Mouse (Mus musculus) kidney, embryonic 15.5 days (tissue): ENCODE data around the gene Tubg1. TPM values are rescaled to one million over a fixed set of nuclear protein-coding genes. Genes with fewer than 3 reads are reported as not detected.
"Not testable (repeated sequence)": the region's sequence is repeated elsewhere in the genome, so short reads cannot be mapped to it uniquely, and the experiment has no call there.

Source experiments
- ATAC-seq: fragments of 200-750 bp; cut with Nextera tagmentation; replicated peaks from 2 replicates; pipeline ENCODE4 v1.8.0; 2017; ENCODE audit warnings: moderate TSS enrichment; ENCODE audit not compliant: low FRiP score
- H3K27ac ChIP-seq: fragments of 300-500 bp; sonication (generic); 2 replicates; pipeline ENCODE4 v1.5.1; 2015; ENCODE audit warnings: mild to moderate bottlenecking, inconsistent platforms
- H3K27me3 ChIP-seq: fragments of 300-500 bp; sonication (generic); 2 replicates; pipeline ENCODE4 v1.6.1; 2015; ENCODE audit warnings: inconsistent platforms
- H3K36me3 ChIP-seq: fragments of 300-500 bp; sonication (generic); 2 replicates; pipeline ENCODE4 v1.6.1; 2015; ENCODE audit warnings: inconsistent platforms
- H3K4me1 ChIP-seq: fragments of 300-500 bp; sonication (generic); 2 replicates; pipeline ENCODE4 v1.6.1; 2015; ENCODE audit warnings: inconsistent platforms
- H3K4me2 ChIP-seq: fragments of 300-500 bp; sonication (generic); 2 replicates; pipeline ENCODE4 v1.6.1; 2015; ENCODE audit warnings: moderate library complexity, mild to moderate bottlenecking, inconsistent platforms
- H3K4me3 ChIP-seq: fragments of 300-500 bp; sonication (generic); replicated peaks from 2 replicates; pipeline ENCODE4 v1.5.1; 2015; ENCODE audit warnings: mild to moderate bottlenecking, inconsistent platforms
- H3K9ac ChIP-seq: fragments of 300-500 bp; sonication (generic); 2 replicates; pipeline ENCODE4 v1.6.1; 2015; ENCODE audit warnings: mild to moderate bottlenecking, inconsistent platforms
- H3K9me3 ChIP-seq: fragments of 300-500 bp; sonication (generic); replicated peaks from 2 replicates; pipeline ENCODE4 v1.6.1; 2016; ENCODE audit warnings: inconsistent platforms
- WGBS: fragments of 180-500 bp; shearing (Covaris S2); methylation state at CpG from one replicate; pipeline ENCODE4 v1.1.7; 2015; ENCODE audit warnings: mixed read lengths; 5-methylcytosine and 5-hydroxymethylcytosine counted together
- polyA plus RNA-seq: library from polyadenylated mRNA; unstranded; fragments of >200 nt; fragmentation: Nextera tagmentation; extraction: Ambion mirVana; gene quantifications from 2 replicates; pipeline ENCODE4 v1.2.1, GENCODE M21; 2015

Gene Tubg1
- polyA plus RNA-seq, 1 experiment from 2014 or later, result 99.6 TPM

DNA sequence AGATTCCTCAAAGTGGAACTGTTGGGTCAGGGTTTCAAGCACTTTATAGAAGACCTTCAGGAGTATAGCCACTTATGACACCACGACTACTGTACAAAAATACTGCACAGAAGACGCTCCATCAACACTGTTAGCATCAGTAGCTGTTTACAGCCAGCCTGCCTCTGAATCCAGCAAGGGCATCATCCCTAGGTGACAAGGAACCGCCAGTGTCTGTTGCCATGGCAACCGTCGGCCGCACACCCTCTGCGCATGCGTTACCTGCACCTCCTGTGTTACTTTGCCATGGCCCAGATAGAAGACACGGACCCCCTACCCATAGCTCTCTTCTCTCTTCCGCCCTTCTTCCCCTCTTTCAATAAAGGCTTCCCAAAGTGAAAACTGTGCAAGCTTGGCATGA lies 26.6 kb downstream of the Tubg1 start:
- Histone ChIP-seq H3K4me1 (peaks cover 28% of the 10 kb centered on the region), H3K27me3 (no peaks in the 10 kb centered on the region), H3K4me3 (no peak overlapping the region), H3K4me2 (no peak overlapping the region), H3K9ac (no peak overlapping the region), H3K36me3 (no peaks in the 10 kb centered on the region), H3K27ac (no peak overlapping the region), H3K9me3 (no peaks in the 10 kb centered on the region)
- WGBS, result 28% methylated on average over 10 of the region's 10 CpGs
- no peak for ATAC-seq

DNA sequence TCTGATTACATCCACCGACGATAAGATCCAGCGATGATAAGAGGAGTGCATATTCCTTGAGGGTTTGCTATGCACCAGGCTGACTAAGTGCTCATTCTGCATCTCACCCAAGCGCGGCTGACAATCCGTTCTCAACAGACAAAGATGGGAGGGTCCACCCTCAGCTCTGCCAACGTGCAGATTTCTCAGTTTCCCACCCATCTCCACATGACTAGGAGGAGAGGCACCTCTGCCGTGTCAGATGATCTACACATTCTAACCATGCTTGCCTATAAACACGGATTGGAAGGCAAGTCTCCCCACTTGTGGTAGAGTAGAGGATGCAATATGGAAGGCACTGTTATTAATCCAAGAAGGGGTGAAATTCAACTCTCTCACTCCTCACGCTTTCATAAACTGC lies 29.0 kb downstream of the Tubg1 start:
- H3K9ac ChIP-seq, result no peak overlapping the region
- 0 out of 2 replicates have a peak, but pooled peaks have one; percentile 36 for ATAC-seq
- no peaks in the 10 kb centered on the region for H3K9me3 ChIP-seq
- peak overlapping the region; percentile 87 for H3K27ac ChIP-seq
- no peaks in the 10 kb centered on the region for H3K36me3 ChIP-seq
- peaks cover 24% of the 10 kb centered on the region for H3K4me1 ChIP-seq
- H3K27me3 ChIP-seq, result no peaks in the 10 kb centered on the region
- 49% methylated on average over 10 of the region's 10 CpGs for WGBS
- H3K4me3 ChIP-seq, result no peak overlapping the region
- H3K4me2 ChIP-seq, result 0 out of 2 replicates have a peak overlapping the region, but pooled peaks have one; percentile 2

DNA sequence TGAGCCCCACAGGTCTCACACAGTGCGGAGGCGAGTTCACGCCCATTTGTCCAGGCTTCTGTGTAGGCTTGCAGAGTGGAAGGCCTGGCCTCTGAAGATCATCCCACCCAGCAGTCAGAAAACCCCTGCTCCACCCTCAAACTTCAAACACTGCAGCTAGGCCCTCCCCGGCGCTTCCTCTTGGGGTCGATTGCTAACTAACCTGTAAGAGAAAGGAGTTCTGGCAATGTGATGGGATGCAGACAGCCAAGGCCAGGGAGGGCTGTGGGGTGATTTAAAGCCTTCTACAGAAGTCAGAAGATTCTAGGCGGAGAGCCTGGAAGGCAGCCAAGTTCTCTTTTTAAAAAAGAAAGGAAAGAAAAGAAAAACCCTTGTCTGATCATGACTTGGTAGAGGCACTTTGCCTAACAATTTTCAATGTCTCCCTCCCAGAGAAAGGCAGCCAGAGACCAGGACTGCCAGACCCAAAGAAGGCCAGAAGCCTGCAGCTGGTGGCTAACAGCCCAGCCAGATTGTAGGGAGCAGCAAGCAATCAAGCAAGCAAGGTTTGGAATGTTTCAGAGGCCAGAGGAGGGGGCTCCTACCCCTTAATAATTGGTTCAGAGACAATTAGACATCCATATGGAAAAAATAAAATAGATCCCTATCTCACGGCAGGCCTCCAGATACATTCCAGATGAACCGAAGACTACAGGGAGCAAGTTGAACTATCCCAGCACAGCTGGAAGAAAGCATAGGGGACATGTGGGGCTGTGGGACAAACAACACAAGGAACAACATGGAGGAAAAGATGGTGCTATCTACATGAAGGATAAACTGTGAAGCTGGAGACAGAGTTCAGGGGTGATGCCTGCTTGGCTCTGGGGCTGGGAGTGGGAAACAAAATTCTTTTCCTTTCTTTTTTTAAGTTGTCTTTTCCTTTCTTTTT lies 29.7 kb downstream of the Tubg1 start:
- WGBS, result 25% methylated on average over 9 of the region's 9 CpGs
- Histone ChIP-seq H3K27me3 (no peaks in the 10 kb centered on the region), H3K4me3 (no peak overlapping the region), H3K4me2 (0 out of 2 replicates have a peak overlapping the region, but pooled peaks have one; percentile 2), H3K9me3 (no peaks in the 10 kb centered on the region), H3K9ac (no peak overlapping the region), H3K4me1 (peaks cover 20% of the 10 kb centered on the region), H3K36me3 (no peaks in the 10 kb centered on the region), H3K27ac (peak overlapping the region; percentile 87)
- ATAC-seq, result peak; percentile 83; the same call in 1 of the 2 replicates

DNA sequence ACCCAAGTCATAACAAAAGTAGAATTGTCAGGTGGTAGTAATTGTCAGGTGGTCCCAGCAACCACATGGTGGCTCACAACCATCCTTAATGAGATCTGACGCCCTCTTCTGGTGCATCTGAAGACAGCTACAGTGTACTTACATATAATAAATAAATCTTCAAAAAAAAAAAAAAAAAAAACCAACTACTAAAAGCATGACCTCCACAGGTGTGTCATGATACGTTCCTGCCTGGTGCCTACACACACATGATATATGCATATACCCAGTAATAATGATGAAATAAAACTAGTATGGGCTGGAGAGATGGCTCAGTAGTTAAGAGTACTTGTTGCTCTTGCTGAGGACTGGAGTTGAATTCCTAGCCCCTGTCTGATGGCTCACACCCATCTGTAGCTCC lies 31.3 kb downstream of the Tubg1 start:
- Histone ChIP-seq H3K4me1 (peaks cover 30% of the 10 kb centered on the region), H3K27ac (no peak overlapping the region), H3K4me2 (no peak overlapping the region), H3K9ac (no peak overlapping the region), H3K4me3 (no peak overlapping the region), H3K27me3 (no peaks in the 10 kb centered on the region), H3K36me3 (no peaks in the 10 kb centered on the region), H3K9me3 (no peaks in the 10 kb centered on the region)
- ATAC-seq, result no peak
- WGBS, result 54% methylated on average over 2 of the region's 2 CpGs

DNA sequence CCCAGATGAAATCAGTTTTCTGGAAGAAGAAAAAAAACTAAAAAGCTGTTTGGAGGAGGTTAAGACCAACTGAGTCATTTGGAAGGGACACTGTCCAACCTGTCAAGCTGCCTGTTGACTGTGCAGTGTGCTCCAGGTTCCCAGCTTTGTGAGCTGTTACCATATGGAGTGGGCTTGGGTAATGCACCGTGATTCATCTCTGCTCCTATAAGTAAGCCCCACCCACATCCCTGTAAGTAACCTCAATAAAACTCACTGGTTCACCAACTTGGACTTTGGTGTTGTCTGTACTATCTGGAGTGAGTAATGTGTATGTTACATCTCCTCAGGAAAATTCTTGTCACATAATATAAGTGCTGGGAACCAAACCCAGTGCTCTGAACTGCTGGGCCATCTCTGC lies 33.1 kb downstream of the Tubg1 start:
- Histone ChIP-seq H3K4me3 (no peak overlapping the region), H3K4me1 (peaks cover 35% of the 10 kb centered on the region), H3K4me2 (no peak overlapping the region), H3K27me3 (0 out of 2 replicates have a peak, but pooled peaks cover 4% of the 10 kb centered on the region), H3K9ac (no peak overlapping the region), H3K9me3 (no peaks in the 10 kb centered on the region), H3K27ac (no peak overlapping the region), H3K36me3 (no peaks in the 10 kb centered on the region)
- WGBS, result 68% methylated on average over 1 of the region's 1 CpGs
- no peak for ATAC-seq

DNA sequence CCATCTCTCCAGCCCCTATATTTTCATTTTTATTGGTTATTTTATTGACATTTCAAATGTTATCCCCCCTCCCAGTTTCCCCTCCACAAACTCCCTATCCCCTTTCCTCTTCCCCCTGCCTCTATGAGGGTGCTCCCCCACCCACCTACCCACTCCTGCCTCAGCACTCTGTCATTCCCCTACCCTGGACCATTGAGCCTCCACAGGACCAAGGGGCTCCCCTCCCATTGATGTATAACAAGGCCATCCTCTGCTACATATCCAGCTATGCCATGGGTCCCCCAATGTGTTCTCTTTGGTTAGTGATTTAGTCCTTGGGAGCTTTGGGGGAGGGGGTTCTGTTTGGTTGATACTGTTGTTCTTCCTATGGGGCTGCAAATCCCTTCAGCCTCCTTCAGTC lies 34.9 kb downstream of the Tubg1 start:
- H3K36me3 ChIP-seq, result no peaks in the 10 kb centered on the region
- no peaks in the 10 kb centered on the region for H3K9me3 ChIP-seq
- H3K27me3 ChIP-seq, result 0 out of 2 replicates have a peak, but pooled peaks cover 4% of the 10 kb centered on the region
- H3K9ac ChIP-seq, result no peak overlapping the region
- H3K4me1 ChIP-seq, result peaks cover 17% of the 10 kb centered on the region
- no peak for ATAC-seq
- no peak overlapping the region for H3K4me2 ChIP-seq
- no peak overlapping the region for H3K4me3 ChIP-seq
- H3K27ac ChIP-seq, result no peak overlapping the region

DNA sequence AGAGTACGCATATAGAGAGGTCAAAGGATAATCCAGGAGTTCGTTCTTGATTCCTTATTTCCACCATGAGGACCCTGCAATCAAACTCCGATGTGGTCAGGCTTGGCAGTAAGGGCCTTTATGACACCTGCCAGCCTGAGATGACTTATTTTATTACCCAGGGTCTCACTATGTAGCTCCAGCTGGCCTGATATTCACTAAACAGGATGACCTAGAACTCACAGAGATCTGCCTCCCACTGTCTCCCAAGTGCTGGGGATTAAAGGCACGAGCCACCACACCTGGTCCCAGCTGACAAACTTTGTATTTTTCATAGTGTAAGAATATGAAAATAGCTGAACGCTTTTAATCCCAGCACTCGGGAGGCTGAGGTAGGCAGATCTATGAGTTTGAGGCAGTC lies 35.4 kb downstream of the Tubg1 start:
- H3K9ac ChIP-seq, result no peak overlapping the region
- H3K36me3 ChIP-seq, result no peaks in the 10 kb centered on the region
- peak overlapping the region; percentile 80; the same call in 1 of the 2 replicates for H3K4me2 ChIP-seq
- ATAC-seq, result no peak
- 67% methylated on average over 6 of the region's 6 CpGs for WGBS
- peak overlapping the region; percentile 44; the same call in 1 of the 2 replicates for H3K4me3 ChIP-seq
- H3K27ac ChIP-seq, result no peak overlapping the region
- H3K27me3 ChIP-seq, result 0 out of 2 replicates have a peak, but pooled peaks cover 4% of the 10 kb centered on the region
- peaks cover 15% of the 10 kb centered on the region for H3K4me1 ChIP-seq
- H3K9me3 ChIP-seq, result no peaks in the 10 kb centered on the region

DNA sequence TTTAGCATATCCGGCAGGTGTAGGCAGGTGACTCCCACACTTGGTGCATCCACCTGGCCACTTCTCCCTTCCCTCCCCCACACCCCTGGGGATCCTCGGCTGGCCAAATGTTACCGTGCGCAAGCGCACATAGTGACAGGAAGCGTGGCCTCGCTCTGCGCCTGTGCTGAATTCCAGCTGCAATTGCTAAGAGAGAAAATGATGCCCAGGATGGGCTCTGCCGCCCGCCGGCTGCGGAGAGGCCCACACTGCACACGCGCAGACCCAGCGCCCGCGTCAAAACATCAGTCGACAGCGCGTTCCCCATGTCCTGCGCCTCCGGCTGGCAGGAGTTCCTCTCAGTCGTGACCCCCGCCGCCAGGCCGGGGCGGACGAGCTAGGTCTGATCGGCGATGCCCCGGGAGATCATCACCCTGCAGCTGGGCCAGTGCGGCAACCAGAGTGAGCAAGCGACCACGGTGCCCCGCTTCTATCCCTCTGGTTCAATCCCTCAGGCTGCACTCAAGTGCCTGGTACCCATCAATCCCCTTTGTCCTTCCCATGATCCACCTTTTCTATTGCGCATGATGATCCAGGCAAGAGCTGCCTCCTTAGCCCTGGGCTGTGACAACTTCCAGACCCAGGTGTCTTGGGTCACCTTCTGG lies 36.1 kb downstream of the Tubg1 start, which contains the start of gene Tubg2:
Gene Tubg2 (plus strand): TSS at position 180 of the 644 bp plus-strand sequence.
- 2% methylated on average over 36 of the region's 36 CpGs for WGBS
- peak within 1 kb of the TSS; percentile 63 for H3K27ac ChIP-seq
- H3K27me3 ChIP-seq, result 0 out of 2 replicates have a peak, but pooled peaks cover 4% of the 10 kb centered on the region
- peak within 1 kb of the TSS; percentile 80 for H3K4me2 ChIP-seq
- peak; percentile 81 for ATAC-seq
- H3K4me3 ChIP-seq, result peak within 1 kb of the TSS; percentile 44
- peak within 1 kb of the TSS; percentile 47 for H3K9ac ChIP-seq
- no peaks in the 10 kb centered on the region for H3K36me3 ChIP-seq
- peaks cover 15% of the 10 kb centered on the region for H3K4me1 ChIP-seq
- no peaks in the 10 kb centered on the region for H3K9me3 ChIP-seq

DNA sequence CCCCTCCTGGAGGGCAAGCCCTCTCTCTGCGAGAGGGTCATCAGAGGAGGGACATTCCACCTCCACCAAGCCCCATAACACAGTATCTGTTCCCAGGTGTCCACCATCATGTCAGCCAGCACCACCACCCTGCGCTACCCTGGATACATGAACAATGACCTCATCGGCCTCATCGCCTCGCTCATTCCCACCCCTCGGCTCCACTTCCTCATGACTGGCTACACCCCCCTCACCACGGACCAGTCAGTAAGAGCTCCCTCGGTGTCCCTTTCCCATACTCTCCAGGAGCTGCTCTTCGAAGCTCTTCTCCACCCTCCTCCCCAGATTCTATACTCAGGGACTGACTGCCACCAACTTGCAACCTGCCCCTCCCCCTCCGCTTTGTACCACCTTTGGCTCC lies 40.4 kb downstream of the Tubg1 start:
- not testable (repeated sequence) for H3K27ac ChIP-seq, H3K4me3 ChIP-seq, H3K9me3 ChIP-seq, H3K9ac ChIP-seq, H3K4me2 ChIP-seq, ATAC-seq
- H3K36me3 ChIP-seq, result peaks cover 41% of the 10 kb centered on the region
- peaks cover 45% of the 10 kb centered on the region for H3K4me1 ChIP-seq
- WGBS, result 77% methylated on average over 8 of the region's 10 CpGs
- peaks cover 15% of the 10 kb centered on the region for H3K27me3 ChIP-seq

DNA sequence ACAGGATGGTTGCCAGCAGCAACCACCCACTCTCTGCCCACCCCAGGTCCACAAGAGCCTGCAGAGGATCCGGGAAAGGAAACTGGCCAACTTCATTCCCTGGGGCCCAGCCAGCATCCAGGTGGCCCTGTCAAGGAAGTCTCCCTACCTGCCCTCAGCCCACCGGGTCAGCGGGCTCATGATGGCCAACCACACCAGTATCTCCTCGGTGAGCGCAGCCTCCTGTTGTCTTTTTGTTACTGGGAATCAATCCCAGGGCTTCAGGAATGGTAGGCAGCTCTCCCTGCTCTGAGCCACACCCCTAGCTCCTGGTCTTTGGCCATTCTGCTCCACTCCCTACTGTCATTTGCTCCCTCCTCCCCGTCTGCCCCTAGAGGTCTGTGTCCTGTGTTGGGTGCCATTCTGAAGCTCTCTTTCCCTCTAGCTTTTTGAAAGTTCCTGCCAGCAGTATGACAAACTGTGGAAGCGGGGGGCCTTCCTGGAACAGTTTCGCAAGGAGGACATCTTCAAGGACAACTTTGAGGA lies 41.3 kb downstream of the Tubg1 start:
- not testable (repeated sequence) for H3K9me3 ChIP-seq, H3K4me3 ChIP-seq, H3K27ac ChIP-seq, ATAC-seq, H3K9ac ChIP-seq, H3K4me2 ChIP-seq
- H3K36me3 ChIP-seq, result peaks cover 46% of the 10 kb centered on the region
- H3K27me3 ChIP-seq, result peaks cover 21% of the 10 kb centered on the region
- H3K4me1 ChIP-seq, result peaks cover 42% of the 10 kb centered on the region
- WGBS, result 81% methylated on average over 7 of the region's 8 CpGs

DNA sequence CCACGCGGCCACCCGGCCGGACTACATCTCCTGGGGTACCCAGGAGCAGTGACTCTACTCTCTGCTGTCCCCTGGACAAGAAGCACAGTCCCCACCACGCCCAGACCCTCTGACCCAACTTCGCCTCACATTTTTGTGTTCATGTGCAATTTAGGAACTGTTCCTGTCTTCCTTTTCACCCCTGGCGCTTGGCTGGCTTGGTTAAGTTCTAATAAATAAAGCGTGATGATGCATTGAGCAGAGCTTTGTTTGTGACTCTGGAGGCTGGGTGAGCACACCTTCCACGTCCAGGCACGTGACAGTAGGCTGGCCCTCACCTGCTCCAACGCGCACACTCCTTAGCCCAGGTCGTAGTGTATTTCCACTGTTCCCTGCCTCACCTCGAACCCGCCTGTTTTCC lies 41.8 kb downstream of the Tubg1 start:
- peaks cover 26% of the 10 kb centered on the region for H3K27me3 ChIP-seq
- H3K4me3 ChIP-seq, result no peak overlapping the region
- H3K4me2 ChIP-seq, result no peak overlapping the region
- no peak for ATAC-seq
- H3K9me3 ChIP-seq, result no peaks in the 10 kb centered on the region
- H3K27ac ChIP-seq, result no peak overlapping the region
- 88% methylated on average over 15 of the region's 15 CpGs for WGBS
- H3K4me1 ChIP-seq, result peaks cover 42% of the 10 kb centered on the region
- H3K9ac ChIP-seq, result no peak overlapping the region
- H3K36me3 ChIP-seq, result peaks cover 52% of the 10 kb centered on the region

DNA sequence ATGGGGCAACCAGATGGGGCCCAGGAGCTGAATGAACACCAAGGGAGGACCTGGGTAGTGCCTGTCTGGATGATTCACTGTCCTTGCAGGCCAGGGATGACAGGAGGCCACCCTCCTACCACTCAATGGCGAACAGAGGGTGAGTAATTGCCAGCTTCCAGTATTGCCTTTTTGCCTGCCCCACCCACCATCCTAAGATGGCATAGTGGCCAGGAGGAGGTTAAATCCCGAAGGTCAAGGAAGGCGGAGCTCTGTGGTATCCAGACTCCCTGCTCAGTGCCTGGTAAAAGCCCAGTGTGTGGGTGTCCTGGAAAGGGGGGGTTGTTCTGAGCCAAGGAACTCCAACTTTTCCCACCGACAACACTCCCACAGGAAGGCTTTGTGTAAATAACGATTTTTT lies 42.6 kb downstream of the Tubg1 start:
- Histone ChIP-seq H3K27me3 (peaks cover 34% of the 10 kb centered on the region), H3K27ac (no peak overlapping the region), H3K4me1 (peaks cover 43% of the 10 kb centered on the region), H3K9me3 (no peaks in the 10 kb centered on the region), H3K36me3 (peaks cover 59% of the 10 kb centered on the region), H3K9ac (no peak overlapping the region), H3K4me2 (no peak overlapping the region), H3K4me3 (no peak overlapping the region)
- ATAC-seq, result no peak
- WGBS, result 53% methylated on average over 5 of the region's 5 CpGs
